Mouse (Mus musculus) yolk sac, embryonic 10.5 days (tissue): ENCODE data around the gene Ptges3.
A peak's percentile ranks its signal among the peaks of the same experiment; 100 is the strongest.
"Not testable (repeated sequence)": the region's sequence is repeated elsewhere in the genome, so short reads cannot be mapped to it uniquely, and the experiment has no call there.

Source experiments
- DNase-seq: peaks from one replicate; pipeline ENCODE4 v3.0.0-alpha.2; 2017; ENCODE audit warnings: low spot score

Ptges3 gene

DNA sequence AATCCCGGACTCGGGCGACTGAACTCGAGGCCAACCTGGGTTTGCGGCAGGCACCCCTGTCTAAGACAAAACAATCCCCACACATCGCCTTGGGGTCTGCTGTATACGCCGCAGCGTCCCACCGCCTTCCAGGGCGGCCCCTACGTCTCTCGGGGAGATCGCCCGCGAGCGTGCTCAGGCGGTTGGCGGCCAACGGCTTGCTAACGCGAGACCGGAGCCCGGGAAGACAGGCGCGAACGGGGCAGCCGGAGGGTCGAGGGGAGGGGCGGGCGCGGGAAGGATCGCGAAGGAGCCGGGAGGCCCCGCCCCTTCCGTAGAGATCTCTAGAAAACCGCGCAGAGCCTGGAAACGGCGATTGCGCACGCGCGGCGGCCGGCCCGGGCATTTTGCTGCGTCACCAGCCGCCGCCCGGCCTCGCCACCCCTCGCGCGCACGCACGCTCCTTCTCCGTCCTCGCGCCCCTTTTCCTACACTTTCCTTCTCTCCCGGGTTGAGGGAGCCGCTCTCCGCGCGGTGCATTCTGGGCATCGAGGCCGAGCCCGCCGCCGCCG is at the start of gene Ptges3:
Ptges3 (plus strand) TSS at position 354 of the 551 bp plus-strand sequence.
- peak; percentile 97 for DNase-seq

DNA sequence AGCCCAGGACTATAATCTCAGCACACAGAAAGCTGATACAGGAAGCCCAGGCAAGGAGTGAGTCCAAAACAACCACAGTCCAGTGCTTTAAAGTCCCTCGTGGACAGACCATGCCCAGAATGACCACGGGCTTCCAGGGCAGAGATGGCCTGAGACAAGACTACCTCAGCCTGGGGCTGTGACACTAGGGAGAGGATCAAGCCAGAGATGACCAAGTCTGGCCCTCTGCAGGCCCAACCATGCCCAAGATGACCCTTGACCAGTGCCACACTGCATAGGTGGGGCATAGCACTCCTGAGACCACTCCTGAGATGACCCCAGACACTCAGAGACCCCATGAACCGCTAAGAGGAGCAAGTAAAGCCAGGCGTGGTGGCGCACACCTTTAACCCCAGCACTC is 49.0 kb upstream of the Ptges3 start:
- no peak for DNase-seq

DNA sequence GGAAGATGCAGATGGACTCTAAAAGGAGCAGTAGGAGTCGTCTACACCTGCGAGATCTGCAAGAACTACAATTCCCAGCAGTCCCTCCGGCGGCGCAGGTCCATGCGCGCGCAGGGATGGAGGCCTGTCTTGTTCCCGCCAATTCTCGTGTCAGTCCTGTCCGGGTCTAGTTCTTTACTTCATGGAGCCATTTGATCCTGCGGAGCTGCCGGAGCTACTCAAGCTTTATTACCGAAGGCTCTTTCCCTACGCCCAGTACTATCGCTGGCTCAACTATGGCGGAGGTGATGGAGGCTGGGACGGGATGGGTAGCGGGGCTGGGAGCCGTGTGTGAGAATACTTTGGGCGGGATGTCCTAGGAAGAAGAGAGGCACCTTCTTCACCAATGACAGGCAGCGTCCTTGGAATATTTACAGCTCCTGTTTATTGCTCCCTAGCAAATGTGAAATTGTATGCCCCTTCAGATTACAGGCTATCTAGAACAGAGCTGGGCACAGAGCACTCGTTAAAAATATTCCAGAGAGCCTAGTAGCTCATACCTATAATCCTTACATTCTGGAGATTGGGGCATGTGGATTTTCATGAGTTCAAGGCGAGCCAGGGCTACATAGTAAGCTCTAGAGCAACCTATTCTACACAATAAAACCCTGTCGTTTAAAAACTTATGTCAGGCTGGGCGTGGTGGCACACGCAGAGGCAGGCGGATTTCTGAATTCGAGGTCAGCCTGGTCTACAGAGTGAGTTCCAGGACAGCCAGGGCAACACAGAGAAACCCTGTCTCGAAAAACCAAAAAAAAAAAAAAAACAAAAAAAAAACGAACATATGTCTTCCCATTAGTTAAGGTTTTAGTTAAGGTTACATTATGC is 43.5 kb upstream of the Ptges3 start, which contains the start of gene Prim1:
Prim1 (plus strand) TSS at position 101 of the 867 bp plus-strand sequence.
- DNase-seq: peak; percentile 92

- no peak for DNase-seq
Measured at GRCm38 (mm10) chr10:128022196-128022595, 36.6 kb upstream of the Ptges3 start.

GRCm38 (mm10) chr10:128023496-128023895 is 35.3 kb upstream of the Ptges3 start:
- no peak for DNase-seq

GRCm38 (mm10) chr10:128029931-128030330 is 28.8 kb upstream of the Ptges3 start:
- no peak for DNase-seq

GRCm38 (mm10) chr10:128030860-128031259 is 27.9 kb upstream of the Ptges3 start:
- no peak for DNase-seq

GRCm38 (mm10) chr10:128036746-128037425 is 21.9 kb upstream of the Ptges3 start:
- DNase-seq: peak; percentile 47

DNA sequence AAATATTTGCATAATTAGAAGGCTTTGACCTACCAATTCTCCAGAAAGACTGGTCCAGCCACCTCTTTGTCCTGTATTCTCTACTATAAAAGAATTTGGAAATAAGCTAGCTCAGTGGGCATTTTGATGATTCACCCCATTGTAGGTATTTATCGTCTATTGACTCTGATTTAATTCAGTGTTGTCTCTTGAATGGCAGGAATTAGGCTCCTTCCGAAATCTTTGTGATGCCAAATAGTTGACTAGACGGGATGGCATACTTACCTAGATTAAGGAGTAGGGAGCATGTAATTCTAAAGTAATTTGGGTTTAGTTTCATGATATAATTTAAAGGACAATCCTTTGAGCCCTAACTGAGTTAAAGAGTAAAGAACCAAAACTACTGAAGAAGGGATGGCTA is 20.8 kb upstream of the Ptges3 start:
- DNase-seq: no peak

DNA sequence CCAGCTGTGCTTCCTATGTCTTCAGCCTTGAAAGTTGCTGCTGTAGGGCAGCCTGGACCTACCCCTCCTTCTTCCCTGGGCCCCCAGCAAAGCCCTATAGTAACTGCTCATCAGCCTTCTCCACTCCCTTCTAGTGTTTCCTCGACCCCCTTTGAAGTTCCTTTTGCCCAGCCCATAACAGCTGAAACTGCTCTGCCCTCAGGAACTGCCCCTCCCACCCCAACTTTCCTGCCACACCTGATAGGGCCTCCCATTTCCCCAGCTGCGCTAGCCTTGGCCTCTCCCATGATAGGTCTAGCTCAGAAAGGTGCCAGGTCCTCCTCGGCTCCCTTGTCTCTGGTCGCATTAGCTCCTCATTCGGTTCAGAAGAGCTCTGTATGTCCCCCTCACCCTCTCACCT is 19.6 kb upstream of the Ptges3 start:
- no peak for DNase-seq

GRCm38 (mm10) chr10:128039858-128040257 is 18.9 kb upstream of the Ptges3 start:
- DNase-seq: no peak

DNA sequence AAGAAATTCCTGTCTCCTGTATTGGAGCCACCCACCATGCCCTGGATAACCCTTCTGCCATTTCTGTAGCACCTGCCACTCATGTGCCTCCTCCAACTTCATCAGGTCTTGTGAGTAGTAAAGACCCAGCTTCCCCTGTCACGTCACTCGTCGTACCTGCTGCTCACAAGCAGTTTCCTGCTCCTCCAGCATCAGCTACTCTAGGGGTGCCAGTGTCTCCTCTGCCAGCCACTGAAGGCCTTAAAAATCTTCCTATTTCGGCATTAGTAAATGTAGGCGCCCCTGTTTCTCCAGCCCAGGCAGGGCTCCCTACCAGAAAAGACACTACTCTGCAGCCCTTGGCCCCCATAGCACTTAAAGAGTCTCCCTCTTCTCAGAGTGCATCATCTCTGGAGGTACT is 18.5 kb upstream of the Ptges3 start:
- no peak for DNase-seq

DNA sequence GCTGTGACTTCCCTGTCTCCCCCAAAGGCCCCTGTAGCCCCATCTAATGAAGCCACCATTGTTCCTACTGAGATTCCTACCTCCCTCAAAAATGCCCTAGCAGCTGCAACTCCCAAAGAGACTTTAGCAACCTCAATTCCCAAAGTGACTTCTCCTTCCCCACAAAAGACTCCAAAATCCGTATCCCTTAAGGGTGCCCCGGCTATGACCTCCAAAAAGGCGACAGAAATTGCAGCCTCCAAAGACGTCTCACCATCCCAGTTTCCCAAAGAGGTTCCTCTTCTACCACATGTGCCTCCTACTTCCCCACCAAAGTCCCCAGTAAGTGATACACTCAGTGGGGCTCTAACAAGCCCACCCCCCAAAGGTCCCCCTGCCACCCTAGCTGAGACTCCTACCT is 17.1 kb upstream of the Ptges3 start:
- no peak for DNase-seq

DNA sequence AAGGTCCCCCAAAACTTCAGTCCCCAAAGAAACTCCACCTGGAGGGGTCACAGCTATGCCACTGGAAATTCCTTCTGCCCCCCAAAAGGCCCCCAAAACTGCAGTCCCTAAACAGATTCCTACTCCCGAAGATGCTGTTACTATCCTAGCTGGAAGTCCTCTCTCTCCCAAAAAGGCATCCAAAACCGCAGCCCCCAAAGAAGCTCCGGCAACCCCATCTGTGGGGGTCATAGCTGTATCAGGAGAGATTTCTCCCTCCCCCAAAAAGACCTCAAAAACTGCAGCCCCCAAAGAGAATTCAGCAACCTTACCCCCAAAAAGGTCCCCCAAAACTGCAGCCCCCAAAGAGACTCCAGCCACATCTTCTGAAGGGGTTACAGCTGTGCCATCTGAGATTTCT is 16.3 kb upstream of the Ptges3 start:
- DNase-seq: no peak

DNA sequence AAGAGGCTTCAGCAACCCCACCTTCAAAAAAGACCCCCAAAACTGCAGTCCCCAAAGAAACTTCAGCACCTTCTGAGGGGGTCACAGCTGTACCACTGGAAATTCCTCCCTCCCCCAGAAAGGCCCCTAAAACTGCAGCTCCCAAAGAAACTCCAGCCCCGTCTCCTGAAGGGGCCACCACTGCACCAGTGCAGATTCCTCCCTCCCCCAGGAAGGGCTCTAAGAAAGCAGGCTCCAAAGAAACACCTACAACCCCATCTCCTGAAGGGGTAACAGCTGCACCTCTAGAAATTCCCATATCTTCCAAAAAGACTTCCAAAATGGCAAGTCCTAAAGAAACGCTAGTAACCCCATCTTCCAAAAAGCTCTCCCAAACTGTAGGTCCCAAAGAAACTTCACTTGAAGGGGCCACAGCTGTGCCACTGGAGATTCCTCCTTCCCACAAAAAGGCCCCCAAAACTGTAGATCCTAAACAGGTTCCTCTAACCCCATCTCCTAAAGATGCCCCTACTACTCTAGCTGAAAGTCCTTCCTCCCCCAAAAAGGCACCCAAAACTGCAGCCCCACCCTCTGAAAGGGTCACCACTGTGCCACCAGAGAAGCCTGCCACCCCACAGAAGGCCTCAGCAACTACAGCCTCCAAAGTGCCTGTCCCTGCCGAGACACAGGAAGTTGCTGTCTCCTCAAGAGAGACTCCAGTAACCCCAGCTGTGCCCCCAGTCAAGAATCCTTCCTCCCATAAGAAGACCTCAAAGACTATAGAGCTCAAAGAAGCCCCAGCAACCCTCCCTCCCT is 15.5 kb upstream of the Ptges3 start:
- DNase-seq: no peak

GRCm38 (mm10) chr10:128048157-128048556 is 10.6 kb upstream of the Ptges3 start:
- no peak for DNase-seq

DNA sequence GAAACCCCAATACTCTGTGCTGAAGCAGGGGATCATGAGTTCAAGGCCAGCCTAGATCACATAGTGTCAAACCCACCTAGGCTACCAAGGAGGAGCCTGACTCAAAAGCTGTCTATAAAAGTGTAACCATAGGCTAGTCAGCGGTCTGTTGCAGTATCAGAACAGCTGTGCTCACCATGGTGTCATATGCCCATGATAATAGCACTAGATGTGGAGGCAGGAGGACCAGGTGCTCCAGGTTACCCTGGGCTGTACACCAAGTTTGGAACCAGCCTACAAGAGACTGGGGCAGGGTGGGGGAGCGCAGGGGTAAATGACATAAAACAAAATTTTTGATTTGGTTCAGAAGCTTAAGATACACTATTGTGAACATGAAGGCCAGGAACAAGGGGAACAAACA is 9.0 kb upstream of the Ptges3 start:
- DNase-seq: no peak

DNA sequence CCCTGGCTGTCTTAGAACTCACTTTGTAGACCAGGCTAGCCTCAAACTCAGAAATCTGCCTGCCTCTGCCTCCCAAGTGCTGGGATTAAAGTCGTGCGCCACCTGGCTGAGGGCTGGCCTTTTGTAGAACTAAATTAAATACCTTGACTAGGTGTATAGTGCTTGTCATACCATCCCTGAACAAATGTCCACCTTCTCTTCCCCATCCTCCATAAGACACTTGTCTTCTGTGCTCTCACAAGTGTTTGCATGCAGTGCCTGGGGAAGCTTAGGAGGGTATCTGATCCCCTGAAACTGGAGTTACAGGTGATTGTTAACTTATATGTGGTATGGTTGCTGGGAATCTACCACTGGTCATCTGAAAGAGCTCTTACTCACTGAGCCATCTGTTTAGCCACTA is 8.4 kb upstream of the Ptges3 start:
- DNase-seq: no peak

GRCm38 (mm10) chr10:128051589-128051988 is 7.2 kb upstream of the Ptges3 start:
- DNase-seq: no peak

DNA sequence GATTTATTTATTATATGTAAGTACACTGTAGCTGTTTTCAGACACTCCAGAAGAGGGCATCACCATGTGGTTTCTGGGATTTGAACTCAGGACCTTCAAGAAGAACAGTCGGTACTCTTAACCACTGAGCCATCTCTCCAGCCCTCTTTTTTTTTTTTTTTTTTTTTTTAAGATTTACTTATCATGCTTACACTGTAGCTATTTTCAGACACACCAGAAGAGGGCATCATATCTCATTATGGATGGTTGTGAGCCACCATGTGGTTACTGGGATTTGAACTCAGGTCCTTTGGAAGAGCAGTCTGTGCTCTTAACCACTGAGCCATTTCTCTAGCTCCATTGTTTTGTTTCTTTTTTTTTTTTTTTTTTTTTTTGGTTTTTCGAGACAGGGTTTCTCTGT is 6.6 kb upstream of the Ptges3 start:
- DNase-seq: not testable (repeated sequence)

DNA sequence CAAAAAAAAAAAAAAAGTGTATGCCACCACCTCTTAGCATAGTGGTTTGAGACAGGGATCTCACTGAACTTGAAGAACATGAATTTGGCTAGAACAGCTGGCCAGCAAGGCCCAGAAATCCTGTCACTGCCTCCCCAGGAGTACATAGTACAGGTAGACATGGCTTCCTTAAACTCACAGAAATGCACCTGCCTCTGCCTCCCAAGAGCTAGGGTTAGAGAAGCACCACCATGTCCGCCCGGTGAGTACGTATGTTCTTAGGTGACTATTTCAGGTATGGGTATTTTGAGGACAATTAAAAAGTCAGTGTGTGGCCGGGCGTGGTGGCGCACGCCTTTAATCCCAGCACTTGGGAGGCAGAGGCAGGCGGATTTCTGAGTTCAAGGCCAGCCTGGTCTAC is 5.8 kb upstream of the Ptges3 start:
- no peak for DNase-seq

DNA sequence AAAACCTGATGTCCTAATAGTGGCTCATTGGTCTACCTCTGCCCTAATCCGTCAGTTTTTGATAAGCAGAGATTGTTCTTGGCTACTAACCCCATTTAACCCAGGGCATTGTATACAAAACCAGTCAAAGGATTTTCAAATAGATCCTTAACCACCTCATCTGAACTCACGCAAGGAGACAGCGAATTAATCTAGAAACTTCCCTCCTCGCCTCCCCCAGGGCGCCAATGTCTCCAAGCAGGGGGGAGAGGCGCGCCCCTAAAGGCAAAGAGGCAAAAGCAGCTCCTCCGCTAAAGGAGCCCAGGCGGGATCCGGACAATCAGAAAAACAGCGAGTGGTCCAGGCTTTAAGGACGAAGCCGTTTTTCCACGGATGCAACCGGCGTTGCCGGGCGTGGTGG is 570 bp upstream of the Ptges3 start:
- DNase-seq: no peak
